Mouse (Mus musculus) G1E (cell line): ENCODE measurements around the gene Trim37. TPM values are rescaled to one million over a fixed set of nuclear protein-coding genes. Genes with fewer than 3 reads are reported as not detected.
"Not testable (repeated sequence)": the region's sequence is repeated elsewhere in the genome, so short reads cannot be mapped to it uniquely, and the experiment has no call there.

ENCODE experiments used
- ATAC-seq: 2 replicates; pipeline ENCODE4 v1.8.0; 2016; ENCODE audit warnings: mild to moderate bottlenecking; ENCODE audit not compliant: insufficient number of reproducible peaks, poor library complexity, low FRiP score, severe bottlenecking; ENCODE audit errors: extremely low read depth
- DNase-seq: peaks from one replicate; pipeline ENCODE4 v3.0.0; 2012; ENCODE audit warnings: low spot score
- H3K27me3 ChIP-seq: 2 replicates; pipeline ENCODE4 v1.6.1; 2012; ENCODE audit warnings: mild to moderate bottlenecking, low read length, inconsistent platforms; ENCODE audit not compliant: insufficient read depth
- H3K36me3 ChIP-seq: replicated peaks from 2 replicates; pipeline ENCODE3; 2012; ENCODE audit warnings: mild to moderate bottlenecking, inconsistent platforms
- H3K4me1 ChIP-seq: 2 replicates; pipeline ENCODE4 v1.6.1; 2012; ENCODE audit warnings: low read depth, low read length, inconsistent platforms, mixed read lengths; ENCODE audit not compliant: insufficient read depth
- H3K4me3 ChIP-seq: 2 replicates; pipeline ENCODE4 v1.5.1; 2012; ENCODE audit warnings: low read depth, mild to moderate bottlenecking, inconsistent platforms, low read length, moderate library complexity, mixed read lengths
- H3K9me3 ChIP-seq: replicated peaks from 2 replicates; pipeline ENCODE4 v1.6.1; 2012; ENCODE audit warnings: inconsistent platforms
- CTCF ChIP-seq: IDR thresholded peaks from 2 replicates; pipeline ENCODE4 v1.5.1; 2012; ENCODE audit warnings: low read depth, low read length, inconsistent platforms, mixed read lengths
- GATA1 ChIP-seq: IDR thresholded peaks from 2 replicates; pipeline ENCODE4 v1.6.1; 2012; ENCODE audit warnings: borderline replicate concordance, low read length, inconsistent platforms, mixed read lengths
- GATA2 ChIP-seq: IDR thresholded peaks from 2 replicates; pipeline ENCODE4 v1.6.1; 2012; ENCODE audit warnings: low read depth, low read length, inconsistent platforms, borderline replicate concordance
- POLR2AphosphoS5 ChIP-seq: IDR thresholded peaks from 2 replicates; pipeline ENCODE4 v1.6.1; 2012; ENCODE audit warnings: low read depth, low read length, inconsistent platforms; ENCODE audit not compliant: insufficient replicate concordance
- TAL1 ChIP-seq: conservative IDR thresholded peaks from 2 replicates; pipeline ENCODE4 v1.6.1; 2012; ENCODE audit warnings: low read depth, low read length, inconsistent platforms, mixed read lengths
- polyA plus RNA-seq: library from polyadenylated mRNA; stranded (reverse); fragments of >175 nt; gene quantifications from 2 replicates; pipeline ENCODE4 v1.2.3, GENCODE M21; 2012
- total RNA-seq, 2 experiments: library from RNA; stranded (forward) in 1 of 2; stranded (reverse) in 1 of 2; fragments of 200-1000 nt in 1 of 2; fragments of >200 nt in 1 of 2; fragmentation: Nextera tagmentation in 1 of 2; gene quantifications; 2 replicates each; pipeline ENCODE4 v1.2.3; 2014 to 2017

Gene Trim37
- total and polyA plus RNA-seq, 3 experiments, result 14.5 to 54.7 (median 41.2) TPM

GRCm38 (mm10) chr11:87247494-87247866 lies 120.6 kb downstream of the Trim37 start:
- TF ChIP-seq GATA2 (no peak), GATA1 (no peak)
- H3K9me3 ChIP-seq, result no peaks in the 10 kb centered on the region
- H3K27me3 ChIP-seq, result no peaks in the 10 kb centered on the region
- peaks cover 12% of the 10 kb centered on the region for H3K36me3 ChIP-seq
- ATAC-seq (no peak), DNase-seq (no peak)
- H3K4me3 ChIP-seq, result no peak overlapping the region
- no peaks in the 10 kb centered on the region for H3K4me1 ChIP-seq

GRCm38 (mm10) chr11:87250132-87250531 lies 123.3 kb downstream of the Trim37 start:
- no peaks in the 10 kb centered on the region for H3K4me1 ChIP-seq
- TF ChIP-seq TAL1, result no peak
- no peak for TF ChIP-seq POLR2AphosphoS5
- TF ChIP-seq CTCF, result no peak
- TF ChIP-seq GATA1, result no peak
- no peak for TF ChIP-seq GATA2
- DNase-seq (no peak), ATAC-seq (no peak)
- H3K4me3 ChIP-seq, result no peak overlapping the region
- H3K36me3 ChIP-seq, result peaks cover 5% of the 10 kb centered on the region
- H3K27me3 ChIP-seq, result no peaks in the 10 kb centered on the region
- no peaks in the 10 kb centered on the region for H3K9me3 ChIP-seq

DNA sequence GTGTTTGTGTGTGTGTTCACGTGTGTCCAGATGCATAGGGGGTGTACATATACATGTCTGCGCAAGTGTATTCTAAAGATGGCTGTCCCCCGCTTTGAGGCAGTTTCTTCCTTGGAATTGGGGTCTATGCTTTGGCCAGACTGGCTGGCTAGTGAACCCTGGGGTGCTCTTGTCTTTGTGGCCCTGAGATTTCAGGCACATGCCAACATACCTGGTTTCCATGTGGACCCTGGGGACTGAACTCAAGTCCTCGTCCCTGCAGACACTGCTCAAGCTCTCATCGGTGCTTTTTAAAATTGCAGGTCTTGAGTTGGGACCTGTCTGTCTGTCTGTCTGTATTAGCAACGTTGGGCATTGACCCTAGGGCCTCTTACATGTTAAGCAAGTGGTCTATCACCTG lies 126.4 kb downstream of the Trim37 start:
- TF ChIP-seq CTCF (no peak), GATA1 (no peak), GATA2 (no peak), POLR2AphosphoS5 (no peak), TAL1 (no peak)
- H3K36me3 ChIP-seq, result peaks cover 3% of the 10 kb centered on the region
- no peaks in the 10 kb centered on the region for H3K9me3 ChIP-seq
- no peaks in the 10 kb centered on the region for H3K27me3 ChIP-seq
- no peak overlapping the region for H3K4me3 ChIP-seq
- ATAC-seq (no peak), DNase-seq (no peak)
- no peaks in the 10 kb centered on the region for H3K4me1 ChIP-seq

DNA sequence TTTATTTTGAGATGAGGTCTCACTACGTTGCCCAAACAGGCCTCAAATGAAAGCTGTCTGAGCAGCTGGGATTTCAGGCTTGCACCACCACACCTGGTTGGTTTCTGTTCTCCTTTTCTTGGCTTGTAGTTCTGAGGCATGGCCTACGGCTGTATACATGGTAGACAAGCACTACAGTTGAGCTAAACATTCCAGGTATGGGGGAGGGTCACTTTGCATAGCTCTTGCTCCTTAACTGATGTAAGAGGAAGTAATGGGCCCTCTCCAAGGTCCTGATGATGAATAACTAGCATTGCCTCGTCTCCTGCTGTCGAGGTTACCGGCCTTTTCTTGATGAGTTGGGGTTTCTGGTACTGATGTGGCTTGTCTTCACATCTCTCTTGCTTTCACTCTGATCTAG lies 127.3 kb downstream of the Trim37 start:
- ATAC-seq (no peak), DNase-seq (no peak)
- TF ChIP-seq TAL1, result no peak
- no peak for TF ChIP-seq POLR2AphosphoS5
- no peak for TF ChIP-seq CTCF
- TF ChIP-seq GATA1, result no peak
- Histone ChIP-seq H3K4me1 (no peaks in the 10 kb centered on the region), H3K36me3 (peaks cover 3% of the 10 kb centered on the region), H3K9me3 (no peaks in the 10 kb centered on the region), H3K27me3 (peaks cover 2% of the 10 kb centered on the region; the same call in 1 of the 2 replicates), H3K4me3 (no peak overlapping the region)

DNA sequence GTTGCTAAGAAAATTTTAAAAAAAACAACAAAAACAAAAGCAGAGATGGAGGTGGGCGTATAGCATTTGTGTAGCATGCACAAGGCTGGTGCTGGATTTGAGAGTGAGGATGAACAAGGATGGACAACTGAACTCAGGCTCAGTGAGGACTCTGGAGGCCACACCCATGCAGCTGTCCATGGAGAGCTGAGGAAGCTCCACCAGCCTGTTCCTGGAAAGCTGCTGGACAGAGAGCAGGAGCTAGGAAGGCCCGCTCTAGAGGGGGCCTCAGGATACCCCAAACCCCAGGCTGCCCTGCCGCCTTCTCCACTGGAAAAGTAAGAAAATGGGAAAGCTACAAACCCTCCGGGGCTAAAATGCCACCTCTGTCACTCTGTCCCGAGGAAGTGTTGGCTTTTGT lies 130.4 kb downstream of the Trim37 start:
- no peak for ATAC-seq
- H3K4me3 ChIP-seq, result no peak overlapping the region
- H3K9me3 ChIP-seq, result no peaks in the 10 kb centered on the region
- TF ChIP-seq CTCF (no peak), POLR2AphosphoS5 (no peak), GATA1 (no peak), TAL1 (no peak), GATA2 (no peak)
- no peaks in the 10 kb centered on the region for H3K4me1 ChIP-seq
- no peaks in the 10 kb centered on the region for H3K36me3 ChIP-seq
- H3K27me3 ChIP-seq, result peaks cover 5% of the 10 kb centered on the region
- no peak for DNase-seq

- ATAC-seq (no peak), DNase-seq (no peak)
- Histone ChIP-seq H3K9me3 (no peaks in the 10 kb centered on the region), H3K4me1 (no peaks in the 10 kb centered on the region), H3K27me3 (peaks cover 12% of the 10 kb centered on the region), H3K36me3 (no peaks in the 10 kb centered on the region), H3K4me3 (no peak overlapping the region)
- TF ChIP-seq TAL1, result no peak
- no peak for TF ChIP-seq POLR2AphosphoS5
- TF ChIP-seq GATA2, result no peak
- TF ChIP-seq GATA1, result no peak
- TF ChIP-seq CTCF, result no peak
These were observed 132.9 kb downstream of the Trim37 start for GRCm38 (mm10) chr11:87259792-87260191.

- H3K4me3 ChIP-seq, H3K4me1 ChIP-seq, ATAC-seq, H3K36me3 ChIP-seq, H3K9me3 ChIP-seq, DNase-seq: not testable (repeated sequence)
- peaks cover 19% of the 10 kb centered on the region for H3K27me3 ChIP-seq
These were observed 134.8 kb downstream of the Trim37 start for GRCm38 (mm10) chr11:87261705-87262104.
